Mouse (Mus musculus) hindbrain, embryonic 16.5 days (tissue): ENCODE measurements at regions not wholly inside any gene's neighbourhood (a gene's known extent, or its start where the extent isn't known, plus 50 kb on each side); places are given as distances from the start of the nearest gene placed in this dataset.
"Not testable (repeated sequence)": the region's sequence is repeated elsewhere in the genome, so short reads cannot be mapped to it uniquely, and the experiment has no call there.

Experiments
- ATAC-seq: fragments of 200-750 bp; cut with Nextera tagmentation; 2 replicates; pipeline ENCODE4 v1.8.0; 2017; ENCODE audit warnings: moderate TSS enrichment, moderate library complexity
- H3K27ac ChIP-seq: fragments of 300-500 bp; sonication (generic); 2 replicates; pipeline ENCODE4 v1.5.1; 2014; ENCODE audit warnings: low read depth, mild to moderate bottlenecking, control low read depth, low read length, moderate library complexity
- H3K27me3 ChIP-seq: fragments of 300-500 bp; sonication (generic); replicated peaks from 2 replicates; pipeline ENCODE4 v1.6.1; 2014; ENCODE audit warnings: low read length; ENCODE audit not compliant: control insufficient read depth, insufficient read depth
- H3K36me3 ChIP-seq: fragments of 300-500 bp; sonication (generic); 2 replicates; pipeline ENCODE4 v1.6.1; 2014; ENCODE audit warnings: mild to moderate bottlenecking, low read length, moderate library complexity, mixed read lengths; ENCODE audit not compliant: control insufficient read depth, insufficient read depth
- H3K4me1 ChIP-seq: fragments of 300-500 bp; sonication (generic); 2 replicates; pipeline ENCODE4 v1.6.1; 2014; ENCODE audit warnings: low read depth, low read length; ENCODE audit not compliant: control insufficient read depth, insufficient read depth
- H3K4me2 ChIP-seq: fragments of 300-500 bp; sonication (generic); 2 replicates; pipeline ENCODE4 v1.6.1; 2014; ENCODE audit warnings: mild to moderate bottlenecking, low read length, control low read depth, moderate library complexity
- H3K4me3 ChIP-seq: fragments of 300-500 bp; sonication (generic); 2 replicates; pipeline ENCODE4 v1.5.1; 2014; ENCODE audit warnings: mild to moderate bottlenecking, low read length, control low read depth, moderate library complexity
- H3K9ac ChIP-seq: fragments of 300-500 bp; sonication (generic); 2 replicates; pipeline ENCODE4 v1.6.1; 2014; ENCODE audit warnings: low read depth, mild to moderate bottlenecking, control low read depth, low read length, moderate library complexity
- H3K9me3 ChIP-seq: fragments of 300-500 bp; sonication (generic); 2 replicates; pipeline ENCODE4 v1.6.1; 2014; ENCODE audit warnings: mild to moderate bottlenecking, low read length, moderate library complexity; ENCODE audit not compliant: control insufficient read depth
- WGBS: fragments of 180-500 bp; shearing (Covaris S2); extraction: QIAGEN DNeasy Blood & Tissue Kit; methylation state at CpG from one replicate; pipeline ENCODE4 v1.1.7; 2014; 5-methylcytosine and 5-hydroxymethylcytosine counted together

GRCm38 (mm10) chr8:15601531-15601930 lies 555.7 kb upstream of the BB014433 start:
- 88% methylated on average over 4 of the region's 4 CpGs for WGBS
- Histone ChIP-seq H3K9me3 (no peaks in the 10 kb centered on the region), H3K9ac (no peak overlapping the region), H3K27me3 (no peaks in the 10 kb centered on the region), H3K4me2 (no peak overlapping the region), H3K27ac (no peak overlapping the region), H3K36me3 (no peaks in the 10 kb centered on the region), H3K4me1 (no peaks in the 10 kb centered on the region), H3K4me3 (no peak overlapping the region)
- no peak for ATAC-seq

- no peak overlapping the region for H3K4me3 ChIP-seq
- H3K9ac ChIP-seq, result no peak overlapping the region
- no peaks in the 10 kb centered on the region for H3K4me1 ChIP-seq
- H3K36me3 ChIP-seq, result no peaks in the 10 kb centered on the region
- H3K27me3 ChIP-seq, result no peaks in the 10 kb centered on the region
- no peak overlapping the region for H3K27ac ChIP-seq
- no peaks in the 10 kb centered on the region for H3K9me3 ChIP-seq
- no peak overlapping the region for H3K4me2 ChIP-seq
- no peak for ATAC-seq
- 84% methylated on average over 6 of the region's 6 CpGs for WGBS
Measured at GRCm38 (mm10) chr8:15593106-15593505, 547.2 kb upstream of the BB014433 start.

GRCm38 (mm10) chr8:15583782-15584181 lies 537.9 kb upstream of the BB014433 start:
- no peaks in the 10 kb centered on the region for H3K27me3 ChIP-seq
- H3K9ac ChIP-seq, result no peak overlapping the region
- no peaks in the 10 kb centered on the region for H3K36me3 ChIP-seq
- no peaks in the 10 kb centered on the region for H3K9me3 ChIP-seq
- peak; percentile 76 for ATAC-seq
- no peak overlapping the region for H3K4me2 ChIP-seq
- no peaks in the 10 kb centered on the region for H3K4me1 ChIP-seq
- no peak overlapping the region for H3K4me3 ChIP-seq
- no peak overlapping the region for H3K27ac ChIP-seq
- 42% methylated on average over 5 of the region's 5 CpGs for WGBS

GRCm38 (mm10) chr8:15570091-15570490 lies 524.2 kb upstream of the BB014433 start:
- no peak overlapping the region for H3K27ac ChIP-seq
- H3K9ac ChIP-seq, result no peak overlapping the region
- no peaks in the 10 kb centered on the region for H3K9me3 ChIP-seq
- WGBS, result 91% methylated on average over 5 of the region's 5 CpGs
- H3K27me3 ChIP-seq, result no peaks in the 10 kb centered on the region
- no peak overlapping the region for H3K4me2 ChIP-seq
- no peaks in the 10 kb centered on the region; the same call in 1 of the 2 replicates for H3K4me1 ChIP-seq
- no peak for ATAC-seq
- H3K36me3 ChIP-seq, result no peaks in the 10 kb centered on the region
- no peak overlapping the region for H3K4me3 ChIP-seq

- Histone ChIP-seq H3K9me3 (no peaks in the 10 kb centered on the region), H3K27ac (no peak overlapping the region), H3K4me2 (no peak overlapping the region), H3K9ac (no peak overlapping the region), H3K4me1 (no peaks in the 10 kb centered on the region; the same call in 1 of the 2 replicates), H3K4me3 (no peak overlapping the region), H3K27me3 (no peaks in the 10 kb centered on the region), H3K36me3 (no peaks in the 10 kb centered on the region)
- ATAC-seq, result no peak
- 73% methylated on average over 2 of the region's 2 CpGs for WGBS
Measured at GRCm38 (mm10) chr8:15567742-15568141, 521.9 kb upstream of the BB014433 start.

- Histone ChIP-seq H3K4me2 (peak overlapping the region; percentile 38), H3K27me3 (no peaks in the 10 kb centered on the region)
- 65% methylated on average over 39 of the region's 39 CpGs for whole genome bisulfite sequencing
Measured at GRCm38 (mm10) chr8:15562310-15563296, 516.7 kb upstream of the BB014433 start.

GRCm38 (mm10) chr8:15532027-15532426 lies 486.1 kb upstream of the BB014433 start:
- no peaks in the 10 kb centered on the region for H3K9me3 ChIP-seq
- no peak overlapping the region for H3K4me2 ChIP-seq
- no peak; the same call in 1 of the 2 replicates for ATAC-seq
- WGBS, result 69% methylated on average over 4 of the region's 4 CpGs
- H3K9ac ChIP-seq, result no peak overlapping the region
- no peak overlapping the region for H3K4me3 ChIP-seq
- no peak overlapping the region for H3K27ac ChIP-seq
- no peaks in the 10 kb centered on the region for H3K36me3 ChIP-seq
- H3K27me3 ChIP-seq, result no peaks in the 10 kb centered on the region
- no peaks in the 10 kb centered on the region for H3K4me1 ChIP-seq

More at GRCm38 (mm10) chr8:15562310-15563296, 516.7 kb upstream of the BB014433 start:
- Histone ChIP-seq H3K36me3 (no peaks in the 10 kb centered on the region), H3K9me3 (no peaks in the 10 kb centered on the region), H3K9ac (no peak overlapping the region), H3K27ac (no peak overlapping the region), H3K4me3 (no peak overlapping the region), H3K4me1 (no peaks in the 10 kb centered on the region)
- peak; percentile 45; the same call in 1 of the 2 replicates for ATAC-seq

- H3K27ac ChIP-seq, result no peak overlapping the region
- H3K9ac ChIP-seq, result no peak overlapping the region
- H3K9me3 ChIP-seq, result no peaks in the 10 kb centered on the region
- ATAC-seq, result no peak
- no peaks in the 10 kb centered on the region for H3K27me3 ChIP-seq
- no peaks in the 10 kb centered on the region for H3K36me3 ChIP-seq
- H3K4me2 ChIP-seq, result no peak overlapping the region
- H3K4me3 ChIP-seq, result no peak overlapping the region
- WGBS, result 89% methylated on average over 3 of the region's 3 CpGs
- H3K4me1 ChIP-seq, result no peaks in the 10 kb centered on the region
Measured at GRCm38 (mm10) chr8:15525461-15525860, 479.6 kb upstream of the BB014433 start.

GRCm38 (mm10) chr8:15519896-15520295 lies 474.0 kb upstream of the BB014433 start:
- H3K9ac ChIP-seq, H3K36me3 ChIP-seq, H3K4me3 ChIP-seq, ATAC-seq, H3K27me3 ChIP-seq, H3K27ac ChIP-seq, H3K4me2 ChIP-seq, H3K4me1 ChIP-seq, H3K9me3 ChIP-seq: not testable (repeated sequence)
- whole genome bisulfite sequencing, result 73% methylated on average over 18 of the region's 19 CpGs
